Mouse (Mus musculus) E14TG2a.4 (cell line): Measurements from ENCODE around the gene Elmo1.

ENCODE experiments used
- H3K27me3 ChIP-seq: 2 replicates; pipeline ENCODE4 v1.6.1; 2014; ENCODE audit warnings: low read length, control low read depth; ENCODE audit not compliant: insufficient read depth
- H3K36me3 ChIP-seq: 2 replicates; pipeline ENCODE4 v1.6.1; 2014; ENCODE audit warnings: low read length, control low read depth; ENCODE audit not compliant: insufficient read depth
- H3K4me1 ChIP-seq: replicated peaks from 2 replicates; pipeline ENCODE4 v1.6.1; 2014; ENCODE audit warnings: low read depth, low read length, control low read depth
- H3K4me3 ChIP-seq: replicated peaks from 2 replicates; pipeline ENCODE4 v1.5.1; 2014; ENCODE audit warnings: mild to moderate bottlenecking, low read length
- H3K9me3 ChIP-seq: 2 replicates; pipeline ENCODE4 v1.6.1; 2014; ENCODE audit warnings: low read length, control low read depth
- CTCF ChIP-seq: conservative IDR thresholded peaks from 2 replicates; pipeline ENCODE4 v1.5.1; 2014; ENCODE audit warnings: low read length
- NANOG ChIP-seq: IDR thresholded peaks from 2 replicates; pipeline ENCODE4 v1.6.1; 2014; ENCODE audit warnings: borderline replicate concordance, low read length, mixed read lengths
- POU5F1 ChIP-seq: IDR thresholded peaks from 2 replicates; pipeline ENCODE4 v1.6.1; 2014; ENCODE audit warnings: low read length, borderline replicate concordance

Elmo1 gene

DNA sequence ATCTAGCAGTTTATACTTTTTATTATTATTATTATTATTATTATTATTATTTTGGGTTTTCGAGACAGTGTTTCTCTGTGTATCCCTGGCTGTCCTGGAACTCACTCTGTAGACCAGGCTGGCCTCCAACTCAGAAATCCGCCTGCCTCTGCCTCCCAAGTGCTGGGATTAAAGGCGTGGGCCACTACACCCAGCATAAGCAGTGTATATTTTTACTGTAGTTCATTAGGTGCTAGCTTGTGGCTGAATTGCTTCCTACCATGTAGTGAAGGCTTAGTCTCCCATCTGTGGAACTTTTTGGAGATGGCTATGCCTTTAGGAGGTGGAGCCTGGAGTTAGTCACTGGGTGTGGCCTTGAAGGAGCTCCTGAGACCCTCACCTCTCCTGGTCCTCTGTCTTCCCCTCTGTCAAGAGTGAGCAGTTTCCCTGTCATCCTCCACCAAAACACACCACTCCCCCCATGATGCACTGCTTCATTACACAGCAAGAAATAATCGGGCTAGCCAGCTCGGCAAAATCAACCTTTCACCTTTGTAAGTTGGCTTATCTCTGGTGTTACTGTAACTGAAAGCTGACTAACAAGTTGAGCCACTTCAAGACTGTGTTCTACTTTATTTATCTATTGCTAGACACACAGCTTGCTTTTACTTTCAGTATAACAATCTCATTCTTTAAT is 41.1 kb downstream of the Elmo1 start:
- H3K4me1 ChIP-seq = peaks cover 22% of the 10 kb centered on the region
- no peak for TF ChIP-seq NANOG
- TF ChIP-seq POU5F1 = no peak
- TF ChIP-seq CTCF = no peak
- H3K4me3 ChIP-seq = no peak overlapping the region
- H3K9me3 ChIP-seq = peaks cover 29% of the 10 kb centered on the region
- H3K36me3 ChIP-seq = no peaks in the 10 kb centered on the region
- no peaks in the 10 kb centered on the region for H3K27me3 ChIP-seq

DNA sequence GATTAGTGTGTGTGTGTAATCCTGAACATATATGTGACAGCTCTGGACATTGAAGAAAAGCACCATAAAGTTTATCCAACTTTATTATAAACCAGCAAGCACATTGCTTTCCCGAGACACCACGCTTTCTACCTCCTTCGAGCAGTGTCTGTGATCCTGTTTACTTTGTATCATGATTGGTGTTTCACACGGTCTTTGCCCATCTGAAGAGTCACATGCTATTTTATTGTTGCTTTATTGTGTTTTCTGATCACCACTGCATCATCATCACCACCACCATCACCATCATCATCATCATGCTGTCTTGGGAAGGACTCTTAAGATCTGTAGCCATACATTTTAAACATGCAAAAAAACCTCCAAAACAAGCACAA is 41.6 kb downstream of the Elmo1 start:
- no peaks in the 10 kb centered on the region for H3K36me3 ChIP-seq
- TF ChIP-seq POU5F1 = no peak
- no peak for TF ChIP-seq CTCF
- no peak for TF ChIP-seq NANOG
- no peaks in the 10 kb centered on the region for H3K27me3 ChIP-seq
- no peak overlapping the region for H3K4me3 ChIP-seq
- peaks cover 27% of the 10 kb centered on the region for H3K4me1 ChIP-seq
- H3K9me3 ChIP-seq = peaks cover 33% of the 10 kb centered on the region

DNA sequence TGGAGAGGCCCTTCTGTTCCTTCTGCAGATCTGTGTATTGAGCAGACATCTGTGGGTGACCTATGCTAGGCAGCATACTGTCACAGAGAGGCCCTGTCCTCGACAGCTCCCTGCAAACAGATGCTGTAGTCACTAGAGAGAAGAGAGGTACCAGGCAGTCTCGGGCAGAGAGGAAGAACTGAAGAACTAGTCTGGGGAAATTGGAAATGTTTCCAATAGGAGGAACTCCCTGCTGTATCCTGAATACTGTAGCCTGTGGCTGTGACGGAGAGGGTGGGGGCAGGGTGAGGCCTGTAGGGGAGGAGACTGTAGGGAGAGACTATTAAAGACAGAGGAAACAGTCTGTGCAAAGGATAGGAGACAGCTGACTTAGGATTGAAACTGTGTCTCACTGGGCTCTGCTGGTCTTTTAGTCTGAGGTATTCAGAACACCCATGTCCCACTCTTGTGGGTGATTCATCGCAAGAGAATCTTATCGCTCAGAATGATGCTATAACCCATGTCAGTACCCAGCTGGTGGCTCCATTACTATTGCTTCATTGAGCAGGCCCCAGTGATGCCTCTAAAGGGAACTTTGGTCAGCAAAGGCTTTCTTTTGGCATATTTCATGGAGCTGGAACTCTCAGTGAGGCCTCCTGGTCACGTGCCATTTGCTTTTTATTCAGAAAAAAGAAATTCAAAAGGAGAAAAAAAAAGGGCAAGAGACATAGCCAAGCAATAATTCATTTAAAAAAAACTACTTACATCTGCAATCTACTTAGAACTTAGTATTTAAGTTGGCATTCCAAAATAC is 43.4 kb downstream of the Elmo1 start:
- H3K4me1 ChIP-seq = peaks cover 26% of the 10 kb centered on the region
- no peaks in the 10 kb centered on the region for H3K36me3 ChIP-seq
- no peak overlapping the region for H3K4me3 ChIP-seq
- TF ChIP-seq NANOG = no peak
- TF ChIP-seq POU5F1 = no peak
- TF ChIP-seq CTCF = no peak
- H3K9me3 ChIP-seq = peaks cover 33% of the 10 kb centered on the region
- H3K27me3 ChIP-seq = no peaks in the 10 kb centered on the region

DNA sequence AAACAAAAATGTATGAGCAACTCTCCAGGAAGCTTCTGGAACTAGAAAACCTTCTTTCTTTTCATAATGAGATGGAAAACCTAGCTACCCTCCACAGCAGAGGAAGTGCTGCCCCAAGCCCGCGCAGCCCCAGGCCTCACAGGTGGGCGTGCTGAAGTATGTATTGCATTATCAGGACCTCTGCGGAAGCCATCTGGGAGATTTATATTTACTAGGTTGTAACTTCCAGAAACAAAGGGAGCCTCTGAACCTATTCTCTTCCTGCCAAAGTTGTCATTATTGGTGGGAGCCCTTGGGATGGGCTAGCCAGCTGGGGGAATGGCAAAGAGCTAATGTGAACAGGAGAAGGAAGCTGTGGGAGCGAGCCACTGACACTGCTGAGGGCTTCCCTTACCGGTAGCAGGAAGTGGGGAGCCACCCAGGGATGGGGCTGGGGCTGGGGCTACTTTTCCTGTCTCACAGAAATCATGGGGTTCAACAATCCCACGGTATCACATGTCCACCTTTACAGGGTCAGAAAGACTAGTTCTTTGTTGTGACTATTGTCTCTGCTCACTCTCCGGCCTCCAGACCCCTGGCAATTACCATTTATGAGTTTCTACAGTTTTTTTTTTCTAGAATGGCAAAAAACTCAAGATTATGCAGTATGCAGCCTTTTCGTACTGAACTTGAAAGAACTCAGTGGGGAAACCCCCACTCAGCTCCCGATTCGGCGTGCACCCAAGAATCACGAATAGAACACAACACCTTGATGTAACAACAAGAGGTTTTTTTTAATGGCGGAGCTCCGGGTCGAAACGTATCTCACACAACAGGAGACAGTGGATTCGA is 44.2 kb downstream of the Elmo1 start:
- peaks cover 26% of the 10 kb centered on the region for H3K4me1 ChIP-seq
- TF ChIP-seq NANOG = no peak
- TF ChIP-seq POU5F1 = no peak
- TF ChIP-seq CTCF = no peak
- no peaks in the 10 kb centered on the region for H3K27me3 ChIP-seq

DNA sequence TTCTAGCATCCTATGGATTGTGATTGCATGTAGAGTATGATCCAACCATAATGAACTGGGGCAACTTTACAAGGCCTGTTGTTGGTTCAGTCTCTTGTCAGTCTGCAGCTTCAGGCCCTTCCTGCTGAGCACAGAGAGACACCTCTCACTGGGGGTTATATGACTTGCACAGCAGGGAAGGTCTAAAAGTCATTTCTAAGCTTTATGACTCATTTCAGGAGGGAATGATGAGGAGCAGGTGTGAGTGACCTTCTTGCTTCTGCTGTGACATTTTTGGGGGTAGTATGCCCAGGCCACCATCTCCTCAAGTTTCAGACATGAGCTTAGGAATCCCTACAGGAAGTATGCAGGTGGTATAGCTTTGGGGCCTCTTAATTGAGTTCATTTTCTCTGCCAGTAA is 46.4 kb downstream of the Elmo1 start:
- no peaks in the 10 kb centered on the region for H3K27me3 ChIP-seq
- H3K4me3 ChIP-seq = no peak overlapping the region
- TF ChIP-seq CTCF = no peak
- TF ChIP-seq POU5F1 = no peak
- TF ChIP-seq NANOG = no peak
- peaks cover 33% of the 10 kb centered on the region for H3K9me3 ChIP-seq
- peaks cover 28% of the 10 kb centered on the region for H3K4me1 ChIP-seq
- no peaks in the 10 kb centered on the region for H3K36me3 ChIP-seq

More for the DNA sequence above, 44.2 kb downstream of the Elmo1 start:
- Histone ChIP-seq H3K9me3 (peaks cover 33% of the 10 kb centered on the region), H3K4me3 (no peak overlapping the region), H3K36me3 (no peaks in the 10 kb centered on the region)

DNA sequence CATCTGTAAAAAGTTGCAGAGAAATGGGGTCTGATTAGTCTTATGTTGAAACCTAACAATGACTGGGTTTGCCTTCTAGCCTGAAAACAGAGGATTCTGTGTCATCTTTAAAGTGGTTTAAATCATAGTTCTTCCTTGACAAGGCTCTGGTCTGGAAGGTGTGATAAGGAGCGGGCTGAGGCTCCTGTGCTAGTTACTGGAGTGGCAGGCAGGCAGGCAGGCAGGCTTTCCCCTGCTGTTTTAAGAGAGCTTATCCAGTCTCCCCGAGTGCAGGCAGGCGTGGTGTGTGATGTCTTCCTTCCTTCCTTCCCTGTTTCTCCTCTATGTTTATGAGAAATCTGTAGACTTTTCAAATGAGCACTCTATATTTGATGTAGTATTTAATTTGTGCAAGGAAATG is 48.1 kb downstream of the Elmo1 start:
- H3K9me3 ChIP-seq = peaks cover 31% of the 10 kb centered on the region
- H3K27me3 ChIP-seq = no peaks in the 10 kb centered on the region
- peaks cover 28% of the 10 kb centered on the region for H3K4me1 ChIP-seq
- no peaks in the 10 kb centered on the region for H3K36me3 ChIP-seq
- TF ChIP-seq CTCF (no peak), NANOG (no peak), POU5F1 (no peak)
- no peak overlapping the region for H3K4me3 ChIP-seq

DNA sequence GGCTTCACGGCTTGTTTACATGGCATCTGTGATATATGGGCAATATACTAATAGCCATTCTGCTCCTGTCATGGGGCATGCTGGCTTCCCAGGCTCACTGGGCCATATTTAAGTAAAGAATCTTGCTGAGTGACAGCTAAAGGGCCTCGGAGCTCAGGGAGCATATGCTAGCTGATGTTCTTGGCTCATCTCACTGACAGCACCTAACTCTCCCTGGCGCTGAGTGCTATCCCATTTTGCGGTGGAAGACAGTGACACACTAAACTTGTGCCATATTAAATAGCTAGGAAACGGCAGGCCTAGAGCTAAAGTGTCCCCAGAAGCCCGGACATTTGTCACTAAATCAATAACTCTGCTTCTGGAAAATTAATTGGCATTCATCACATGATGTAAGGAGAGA is 48.7 kb downstream of the Elmo1 start:
- TF ChIP-seq POU5F1 = no peak
- no peak for TF ChIP-seq CTCF
- no peak for TF ChIP-seq NANOG
- no peaks in the 10 kb centered on the region for H3K27me3 ChIP-seq
- H3K36me3 ChIP-seq = no peaks in the 10 kb centered on the region
- no peak overlapping the region for H3K4me3 ChIP-seq
- peaks cover 26% of the 10 kb centered on the region for H3K9me3 ChIP-seq
- peaks cover 22% of the 10 kb centered on the region for H3K4me1 ChIP-seq
